Mouse (Mus musculus) midbrain, embryonic 10.5 days (tissue): Measurements from ENCODE around the gene Kcnq1. TPM values are rescaled to one million over a fixed set of nuclear protein-coding genes. Genes with fewer than 3 reads are reported as not detected.
A peak's percentile ranks its signal among the peaks of the same experiment; 100 is the strongest.

Source experiments
- DNase-seq: peaks from one replicate; pipeline ENCODE4 v3.0.0-alpha.2; 2017; ENCODE audit warnings: low spot score
- H3K27ac ChIP-seq: fragments of 300-500 bp; sonication (generic); replicated peaks from 2 replicates; pipeline ENCODE4 v1.5.1; 2016; ENCODE audit warnings: mild to moderate bottlenecking
- H3K27me3 ChIP-seq: fragments of 300-500 bp; sonication (generic); 2 replicates; pipeline ENCODE4 v1.6.1; 2016; ENCODE audit warnings: low read depth, mild to moderate bottlenecking; ENCODE audit not compliant: poor library complexity, severe bottlenecking
- H3K36me3 ChIP-seq: fragments of 300-500 bp; sonication (generic); 2 replicates; pipeline ENCODE4 v1.6.1; 2016; ENCODE audit warnings: mild to moderate bottlenecking, moderate library complexity
- H3K4me1 ChIP-seq: fragments of 300-500 bp; sonication (generic); 2 replicates; pipeline ENCODE4 v1.6.1; 2016
- H3K4me3 ChIP-seq: fragments of 300-500 bp; sonication (generic); 2 replicates; pipeline ENCODE4 v1.5.1; 2016; ENCODE audit warnings: mild to moderate bottlenecking, moderate library complexity
- H3K9me3 ChIP-seq: fragments of 300-500 bp; sonication (generic); replicated peaks from 2 replicates; pipeline ENCODE4 v1.6.1; 2016; ENCODE audit warnings: mild to moderate bottlenecking
- WGBS: fragments of 180-500 bp; shearing (Covaris S2); methylation state at CpG from one replicate; pipeline ENCODE4 v1.1.7; 2016; 5-methylcytosine and 5-hydroxymethylcytosine counted together
- polyA plus RNA-seq: library from polyadenylated mRNA; unstranded; fragments of >200 nt; fragmentation: Nextera tagmentation; extraction: Ambion mirVana; gene quantifications from 2 replicates; pipeline ENCODE4 v1.2.1, GENCODE M21; 2016

Kcnq1 gene
- polyA plus RNA-seq, 1 experiment from 2014 or later, result 0.69 TPM

GRCm38 (mm10) chr7:143386632-143387031, 280.5 kb downstream of the Kcnq1 start:
- Histone ChIP-seq H3K27me3 (peaks cover 11% of the 10 kb centered on the region; the same call in 1 of the 2 replicates), H3K36me3 (no peaks in the 10 kb centered on the region), H3K9me3 (no peaks in the 10 kb centered on the region), H3K4me3 (no peak overlapping the region), H3K27ac (peak overlapping the region; percentile 64), H3K4me1 (peaks cover 46% of the 10 kb centered on the region)
- 29% methylated on average over 1 of the region's 1 CpGs for WGBS
- no peak for DNase-seq

GRCm38 (mm10) chr7:143388783-143389695, 282.9 kb downstream of the Kcnq1 start:
- 84% methylated on average over 27 of the region's 27 CpGs for WGBS
- no peak for DNase-seq
- Histone ChIP-seq H3K36me3 (no peaks in the 10 kb centered on the region), H3K27ac (peak overlapping the region; percentile 68), H3K27me3 (peaks cover 11% of the 10 kb centered on the region; the same call in 1 of the 2 replicates), H3K9me3 (no peaks in the 10 kb centered on the region), H3K4me3 (no peak overlapping the region), H3K4me1 (peaks cover 46% of the 10 kb centered on the region)

- no peak for DNase-seq
- H3K4me1 ChIP-seq, result peaks cover 46% of the 10 kb centered on the region
- no peaks in the 10 kb centered on the region for H3K9me3 ChIP-seq
- no peak overlapping the region for H3K4me3 ChIP-seq
- peaks cover 8% of the 10 kb centered on the region; the same call in 1 of the 2 replicates for H3K27me3 ChIP-seq
- H3K27ac ChIP-seq, result peak overlapping the region; percentile 68; the same call in 1 of the 2 replicates
- 91% methylated on average over 2 of the region's 2 CpGs for WGBS
- H3K36me3 ChIP-seq, result no peaks in the 10 kb centered on the region
These were observed 283.7 kb downstream of the Kcnq1 start for GRCm38 (mm10) chr7:143389860-143390259.

GRCm38 (mm10) chr7:143390277-143390948, 284.3 kb downstream of the Kcnq1 start:
- peaks cover 43% of the 10 kb centered on the region for H3K4me1 ChIP-seq
- no peaks in the 10 kb centered on the region for H3K36me3 ChIP-seq
- WGBS, result 86% methylated on average over 12 of the region's 12 CpGs
- no peak overlapping the region for H3K4me3 ChIP-seq
- peaks cover 7% of the 10 kb centered on the region; the same call in 1 of the 2 replicates for H3K27me3 ChIP-seq
- H3K9me3 ChIP-seq, result no peaks in the 10 kb centered on the region
- H3K27ac ChIP-seq, result peak overlapping the region; percentile 68; the same call in 1 of the 2 replicates
- DNase-seq, result no peak

- no peak overlapping the region for H3K4me3 ChIP-seq
- peaks cover 4% of the 10 kb centered on the region; the same call in 1 of the 2 replicates for H3K27me3 ChIP-seq
- no peak for DNase-seq
- H3K9me3 ChIP-seq, result no peaks in the 10 kb centered on the region
- WGBS, result 82% methylated on average over 9 of the region's 9 CpGs
- peaks cover 3% of the 10 kb centered on the region for H3K4me1 ChIP-seq
- H3K36me3 ChIP-seq, result no peaks in the 10 kb centered on the region
- no peak overlapping the region for H3K27ac ChIP-seq
These were observed 289.0 kb downstream of the Kcnq1 start for GRCm38 (mm10) chr7:143395113-143395563.

- no peak overlapping the region for H3K4me3 ChIP-seq
- 91% methylated on average over 10 of the region's 10 CpGs for WGBS
- 0 out of 2 replicates have a peak, but pooled peaks cover 7% of the 10 kb centered on the region for H3K27me3 ChIP-seq
- no peaks in the 10 kb centered on the region for H3K36me3 ChIP-seq
- H3K27ac ChIP-seq, result peak overlapping the region; percentile 56
- H3K4me1 ChIP-seq, result peaks cover 20% of the 10 kb centered on the region
- H3K9me3 ChIP-seq, result no peaks in the 10 kb centered on the region
- no peak for DNase-seq
These were observed 293.6 kb downstream of the Kcnq1 start for GRCm38 (mm10) chr7:143399756-143400155.

- H3K4me1 ChIP-seq, result peaks cover 20% of the 10 kb centered on the region
- H3K36me3 ChIP-seq, result no peaks in the 10 kb centered on the region
- H3K27me3 ChIP-seq, result 0 out of 2 replicates have a peak, but pooled peaks cover 7% of the 10 kb centered on the region
- 37% methylated on average over 6 of the region's 6 CpGs for WGBS
- no peaks in the 10 kb centered on the region for H3K9me3 ChIP-seq
- peak overlapping the region; percentile 56 for H3K27ac ChIP-seq
- DNase-seq, result no peak
- H3K4me3 ChIP-seq, result no peak overlapping the region
These were observed 294.4 kb downstream of the Kcnq1 start for GRCm38 (mm10) chr7:143400599-143400998.

- 0 out of 2 replicates have a peak, but pooled peaks cover 7% of the 10 kb centered on the region for H3K27me3 ChIP-seq
- no peak overlapping the region for H3K4me3 ChIP-seq
- peaks cover 20% of the 10 kb centered on the region for H3K4me1 ChIP-seq
- peak overlapping the region; percentile 56; the same call in 1 of the 2 replicates for H3K27ac ChIP-seq
- 73% methylated on average over 5 of the region's 5 CpGs for whole genome bisulfite sequencing
- H3K36me3 ChIP-seq, result no peaks in the 10 kb centered on the region
- no peaks in the 10 kb centered on the region for H3K9me3 ChIP-seq
- no peak for DNase-seq
These were observed 295.4 kb downstream of the Kcnq1 start for GRCm38 (mm10) chr7:143401429-143402016.

GRCm38 (mm10) chr7:143404296-143404695, 298.1 kb downstream of the Kcnq1 start:
- H3K27me3 ChIP-seq, result 0 out of 2 replicates have a peak, but pooled peaks cover 7% of the 10 kb centered on the region

GRCm38 (mm10) chr7:143407931-143408501, 301.9 kb downstream of the Kcnq1 start:
- Histone ChIP-seq H3K4me1 (peaks cover 17% of the 10 kb centered on the region), H3K9me3 (no peaks in the 10 kb centered on the region), H3K4me3 (no peak overlapping the region), H3K36me3 (no peaks in the 10 kb centered on the region), H3K27ac (no peak overlapping the region; the same call in 1 of the 2 replicates), H3K27me3 (no peaks in the 10 kb centered on the region)
- 85% methylated on average over 9 of the region's 9 CpGs for WGBS
- no peak for DNase-seq

More at GRCm38 (mm10) chr7:143404296-143404695, 298.1 kb downstream of the Kcnq1 start:
- Histone ChIP-seq H3K4me1 (peaks cover 31% of the 10 kb centered on the region), H3K9me3 (no peaks in the 10 kb centered on the region), H3K4me3 (no peak overlapping the region), H3K27ac (no peak overlapping the region), H3K36me3 (no peaks in the 10 kb centered on the region)
- no peak for DNase-seq
- 85% methylated on average over 6 of the region's 6 CpGs for WGBS

GRCm38 (mm10) chr7:143408615-143409021, 302.5 kb downstream of the Kcnq1 start:
- no peak for DNase-seq
- WGBS, result 68% methylated on average over 13 of the region's 13 CpGs

GRCm38 (mm10) chr7:143412606-143413005, 306.4 kb downstream of the Kcnq1 start:
- peaks cover 34% of the 10 kb centered on the region for H3K4me1 ChIP-seq
- no peak overlapping the region for H3K4me3 ChIP-seq
- H3K36me3 ChIP-seq, result no peaks in the 10 kb centered on the region
- DNase-seq, result no peak
- H3K27ac ChIP-seq, result no peak overlapping the region
- H3K9me3 ChIP-seq, result no peaks in the 10 kb centered on the region
- peaks cover 4% of the 10 kb centered on the region; the same call in 1 of the 2 replicates for H3K27me3 ChIP-seq
- WGBS, result 79% methylated on average over 6 of the region's 6 CpGs

More at GRCm38 (mm10) chr7:143408615-143409021, 302.5 kb downstream of the Kcnq1 start:
- H3K27me3 ChIP-seq, result no peaks in the 10 kb centered on the region
- no peak overlapping the region for H3K4me3 ChIP-seq
- no peaks in the 10 kb centered on the region for H3K36me3 ChIP-seq
- no peaks in the 10 kb centered on the region for H3K9me3 ChIP-seq
- H3K27ac ChIP-seq, result peak overlapping the region; percentile 53
- peaks cover 17% of the 10 kb centered on the region for H3K4me1 ChIP-seq
